Mouse (Mus musculus): ENCODE results near the gene Cops2. TPM values are rescaled to one million over a fixed set of nuclear protein-coding genes. Genes with fewer than 3 reads are reported as not detected.

Cops2 gene
- polyA plus RNA-seq (2014; fragmentation: Illumina TruSeq; extraction: RNeasy Lipid Tissue Mini Kit (QIAGEN cat#74804); ENCODE audit: insufficient read depth, low read depth, low replicate concordance), result 38.1 TPM

GRCm38 (mm10) chr2:125858521-125859280 is at the start of gene Cops2, which contains the start of gene Galk2:
Gene Cops2 (minus strand): TSS chr2:125859139.
Gene Galk2 (plus strand): TSS chr2:125859109.

GRCm38 (mm10) chr2:125782719-125783109 is 76.2 kb downstream of the Cops2 start, which contains the start of gene Secisbp2l:
Gene Secisbp2l (minus strand): TSS chr2:125782870.

Other genes with a start within 250 kb of the Cops2 start
- gene Cep152, start 234.0 kb downstream of the Cops2 start, polyA plus RNA-seq (2014; fragmentation: Illumina TruSeq; extraction: RNeasy Lipid Tissue Mini Kit (QIAGEN cat#74804); ENCODE audit: insufficient read depth, low read depth, low replicate concordance), result 1.1 TPM
- gene Eid1, start 186.0 kb downstream of the Cops2 start, polyA plus RNA-seq (2014; fragmentation: Illumina TruSeq; extraction: RNeasy Lipid Tissue Mini Kit (QIAGEN cat#74804); ENCODE audit: insufficient read depth, low read depth, low replicate concordance), result 76.8 TPM
- gene Shc4, start 135.0 kb downstream of the Cops2 start, polyA plus RNA-seq (2014; fragmentation: Illumina TruSeq; extraction: RNeasy Lipid Tissue Mini Kit (QIAGEN cat#74804); ENCODE audit: insufficient read depth, low read depth, low replicate concordance), result 0.21 TPM
- 24.1 TPM for gene Secisbp2l, start 76.3 kb downstream of the Cops2 start, polyA plus RNA-seq (2014; fragmentation: Illumina TruSeq; extraction: RNeasy Lipid Tissue Mini Kit (QIAGEN cat#74804); ENCODE audit: insufficient read depth, low read depth, low replicate concordance)
- gene Galk2, start within 50 bp of the Cops2 start, polyA plus RNA-seq (2014; fragmentation: Illumina TruSeq; extraction: RNeasy Lipid Tissue Mini Kit (QIAGEN cat#74804); ENCODE audit: insufficient read depth, low read depth, low replicate concordance), result 21.2 TPM
- 11.0 TPM for gene Fgf7, start 175.5 kb upstream of the Cops2 start, polyA plus RNA-seq (2014; fragmentation: Illumina TruSeq; extraction: RNeasy Lipid Tissue Mini Kit (QIAGEN cat#74804); ENCODE audit: insufficient read depth, low read depth, low replicate concordance)

Measured in lung, adult 10 weeks (tissue).